In the genomic region with DNA sequence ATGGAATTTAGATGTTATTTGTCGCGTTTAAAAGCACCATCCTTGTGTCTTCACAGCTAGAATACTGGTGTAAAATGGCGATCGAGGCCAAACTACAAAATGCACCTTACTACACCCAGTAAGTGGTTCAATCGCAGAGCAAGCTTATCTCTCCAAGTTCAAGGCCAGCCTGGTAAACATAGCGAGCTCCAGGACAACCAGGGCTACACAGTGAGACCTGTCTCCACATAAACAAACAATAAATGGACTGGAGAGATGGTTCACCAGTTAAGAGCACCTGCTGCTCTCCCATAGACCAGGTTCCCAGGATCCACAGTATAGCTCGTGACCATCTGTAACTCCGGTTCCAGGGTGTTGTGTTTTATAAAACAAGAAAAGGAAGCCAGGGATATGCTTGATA, we compare ENCODE assay signal across 8 mouse cellular contexts. TPM values are rescaled to one million over a fixed set of nuclear protein-coding genes. Genes with fewer than 3 reads are reported as not detected.
A peak's percentile ranks its signal among the peaks of the same experiment; 100 is the strongest.
DNase-seq lines count a peak whose midpoint lies in the region; ATAC-seq and TF ChIP-seq lines count a peak whose summit lies in the region.

No protein-coding gene starts in this region.

- no peaks in the 10 kb centered on the region for H3K27me3 ChIP-seq in forebrain, embryonic 10.5 days (ENCODE audit: poor library complexity, severe bottlenecking)
- no peaks in the 10 kb centered on the region for H3K27me3 ChIP-seq in limb, embryonic 11.5 days (ENCODE audit: control insufficient read depth, insufficient read depth, low read length)

- no peak overlapping the region; the same call in 1 of the 2 replicates for H3K27ac ChIP-seq in left cerebral cortex, adult 2 months
- peak overlapping the region; percentile 90 for H3K27ac ChIP-seq in forebrain, embryonic 10.5 days
- no peak overlapping the region for H3K27ac ChIP-seq in limb, embryonic 11.5 days (replicated peaks; ENCODE audit: low read depth, low read length)
- no peak overlapping the region for H3K27ac ChIP-seq in olfactory bulb, adult 2 months (ENCODE audit: insufficient read depth, low read depth, low read length)

- WGBS in forebrain, embryonic 10.5 days, result 65% methylated on average over 8 of the region's 8 CpGs
- WGBS in limb, embryonic 11.5 days, result 64% methylated on average over 8 of the region's 8 CpGs
- 63% methylated on average over 8 of the region's 8 CpGs for WGBS in olfactory bulb, adult 2 months

- no peak overlapping the region for H3K9ac ChIP-seq in limb, embryonic 11.5 days (ENCODE audit: low read length)

- intact Hi-C loops in left cerebral cortex, adult 2 months (cut with DNase I), result loop anchor here (1.0 to 5.0 kb wide), 2 partner anchors 20 to 34 kb away; no protein-coding TSS in a partner anchor
- intact Hi-C loops in left cerebral cortex, postnatal 14 days (cut with DNase I), result loop anchor here (5.0 kb wide), 1 partner anchor 39 kb away; no protein-coding TSS in a partner anchor

- ATAC-seq in limb, embryonic 11.5 days (ENCODE audit: insufficient number of reproducible peaks, low FRiP score, low TSS enrichment, low read depth), result peak; percentile 13; the same call in 1 of the 2 replicates
- ATAC-seq in megakaryocyte-erythroid progenitor cell, adult 5-6 weeks (replicated peaks; ENCODE audit: low FRiP score, low TSS enrichment, poor library complexity, severe bottlenecking), result no peak

- no peak for TF ChIP-seq POLR2A in olfactory bulb, adult 2 months (IDR thresholded peaks at IDR 0.05; ENCODE audit: insufficient read depth, low read depth, low read length)

- TF ChIP-seq CTCF in left cerebral cortex, adult 2 months (IDR thresholded peaks at IDR 0.05), result no peak
- TF ChIP-seq CTCF in olfactory bulb, adult 2 months (IDR thresholded peaks at IDR 0.05; ENCODE audit: insufficient read depth, low read depth, low read length), result no peak

- no peaks in the 10 kb centered on the region for H3K9me3 ChIP-seq in forebrain, embryonic 10.5 days
- no peaks in the 10 kb centered on the region for H3K9me3 ChIP-seq in limb, embryonic 11.5 days (ENCODE audit: control insufficient read depth, low read length)

- H3K36me3 ChIP-seq in forebrain, embryonic 10.5 days (replicated peaks), result peaks cover 36% of the 10 kb centered on the region
- no peaks in the 10 kb centered on the region; the same call in 1 of the 2 replicates for H3K36me3 ChIP-seq in limb, embryonic 11.5 days (ENCODE audit: control insufficient read depth, insufficient read depth, low read length)

- DNase-seq in left cerebral cortex, adult 2 months (ENCODE audit: extremely low spot score in 1 of 2, low spot score in 2 of 2), result no peak
- DNase-seq in left cerebral cortex, postnatal 14 days (ENCODE audit: low spot score in 2 of 2), result no peak
- no peak for DNase-seq in forebrain, embryonic 10.5 days (ENCODE audit: extremely low spot score, low spot score)
- peak; percentile 21 for DNase-seq in limb, embryonic 11.5 days (ENCODE audit: low spot score)
- DNase-seq in natural killer cell, adult 2 months (ENCODE audit: low spot score in 2 of 2), result no peak
- no peak for DNase-seq in gastrocnemius, adult 8-10 months (ENCODE audit: low spot score in 2 of 2)

- H3K4me3 ChIP-seq in left cerebral cortex, adult 2 months, result peak overlapping the region; percentile 78; the same call in 1 of the 2 replicates
- H3K4me3 ChIP-seq in forebrain, embryonic 10.5 days, result peak overlapping the region; percentile 98
- peak overlapping the region; percentile 87; the same call in 1 of the 2 replicates for H3K4me3 ChIP-seq in limb, embryonic 11.5 days (ENCODE audit: low read depth, low read length)
- H3K4me3 ChIP-seq in olfactory bulb, adult 2 months (ENCODE audit: insufficient read depth, low read depth, low read length), result peak overlapping the region; percentile 76

- H3K4me2 ChIP-seq in limb, embryonic 11.5 days (ENCODE audit: low read depth, severe bottlenecking), result peak overlapping the region; percentile 32

- H3K4me1 ChIP-seq in forebrain, embryonic 10.5 days, result peaks cover 13% of the 10 kb centered on the region
- H3K4me1 ChIP-seq in limb, embryonic 11.5 days (ENCODE audit: control insufficient read depth, insufficient read depth, low read length), result no peaks in the 10 kb centered on the region
- peaks cover 8% of the 10 kb centered on the region for H3K4me1 ChIP-seq in olfactory bulb, adult 2 months (ENCODE audit: control insufficient read depth, insufficient read depth, low read length)

RNA-seq across cellular contexts. Expression of a gene that starts 0.5 kb away (rescaled TPM):
- 100 to 1,000 TPM in 1 of 2 experiments, 10 to 100 TPM in 1; 87.3 to 105 TPM for total RNA-seq in left cerebral cortex, adult 2 months (2021)
- total RNA-seq in left cerebral cortex, postnatal 14 days (2021), result 10 to 100 TPM; 79.1 to 83.3 TPM
- 31.1 and 34.5 TPM in 2 replicates for polyA plus RNA-seq in forebrain, embryonic 10.5 days (2016; fragmentation: Nextera tagmentation; extraction: Ambion mirVana)
- 28.4 and 29.0 TPM in 2 replicates for polyA plus RNA-seq in limb, embryonic 11.5 days (2014; fragmentation: Nextera tagmentation; extraction: Ambion mirVana)
- polyA plus RNA-seq in olfactory bulb, adult 2 months (2012; ENCODE audit: insufficient read depth, insufficient read length, low replicate concordance, missing spikeins), result not detected in 2 replicates
- 30.6 and 35.7 TPM in 2 replicates for total RNA-seq in megakaryocyte-erythroid progenitor cell, adult 5-6 weeks (2014; fragmentation: Nextera tagmentation)
- total RNA-seq in megakaryocyte-erythroid progenitor cell, adult 5-6 weeks (2017), result 20.8 and 31.6 TPM in 2 replicates
- total RNA-seq in gastrocnemius, adult 8-10 months (2022), result 10 to 100 TPM; 35.1 to 44.4 (median 38.9) TPM

RNA-seq across cellular contexts. Expression of a gene that starts 48.1 kb away (rescaled TPM):
- total RNA-seq in left cerebral cortex, adult 2 months (2021), result 1 to 10 TPM; 7.0 to 7.7 TPM
- 1 to 10 TPM; 7.1 to 7.4 TPM for total RNA-seq in left cerebral cortex, postnatal 14 days (2021)
- 0.47 TPM in 1 of 2 replicates, not detected in the other for polyA plus RNA-seq in forebrain, embryonic 10.5 days (2016; fragmentation: Nextera tagmentation; extraction: Ambion mirVana)
- polyA plus RNA-seq in limb, embryonic 11.5 days (2014; fragmentation: Nextera tagmentation; extraction: Ambion mirVana), result 0.14 and 0.55 TPM in 2 replicates
- polyA plus RNA-seq in olfactory bulb, adult 2 months (2012; ENCODE audit: insufficient read depth, insufficient read length, low replicate concordance, missing spikeins), result not detected in 2 replicates
- total RNA-seq in megakaryocyte-erythroid progenitor cell, adult 5-6 weeks (2014; fragmentation: Nextera tagmentation), result 4.2 TPM in 1 of 2 replicates, not detected in the other
- 0.23 TPM in 1 of 2 replicates, not detected in the other for total RNA-seq in megakaryocyte-erythroid progenitor cell, adult 5-6 weeks (2017)
- total RNA-seq in gastrocnemius, adult 8-10 months (2022), result not detected

RNA-seq across cellular contexts. Expression of a gene that starts 49.4 kb away (rescaled TPM):
- total RNA-seq in left cerebral cortex, adult 2 months (2021), result 10 to 100 TPM; 27.9 to 29.0 TPM
- 10 to 100 TPM; 37.8 TPM for total RNA-seq in left cerebral cortex, postnatal 14 days (2021)
- 148 TPM in 2 replicates for polyA plus RNA-seq in forebrain, embryonic 10.5 days (2016; fragmentation: Nextera tagmentation; extraction: Ambion mirVana)
- polyA plus RNA-seq in limb, embryonic 11.5 days (2014; fragmentation: Nextera tagmentation; extraction: Ambion mirVana), result 120 and 124 TPM in 2 replicates
- not detected in 2 replicates for polyA plus RNA-seq in olfactory bulb, adult 2 months (2012; ENCODE audit: insufficient read depth, insufficient read length, low replicate concordance, missing spikeins)
- 70.4 and 76.8 TPM in 2 replicates for total RNA-seq in megakaryocyte-erythroid progenitor cell, adult 5-6 weeks (2014; fragmentation: Nextera tagmentation)
- 49.8 and 71.1 TPM in 2 replicates for total RNA-seq in megakaryocyte-erythroid progenitor cell, adult 5-6 weeks (2017)
- total RNA-seq in gastrocnemius, adult 8-10 months (2022), result 10 to 100 TPM; 37.0 to 44.9 (median 41.6) TPM
